Mouse (Mus musculus) lung, postnatal 0 days (tissue): ENCODE results near the gene Ino80e. TPM values are rescaled to one million over a fixed set of nuclear protein-coding genes. Genes with fewer than 3 reads are reported as not detected.
A peak's percentile ranks its signal among the peaks of the same experiment; 100 is the strongest.

Experiments used
- ATAC-seq: fragments of 200-750 bp; cut with Nextera tagmentation; 2 replicates; pipeline ENCODE4 v1.8.0; 2017; ENCODE audit warnings: moderate library complexity
- DNase-seq: peaks from one replicate; pipeline ENCODE4 v3.0.0-alpha.2; 2016; ENCODE audit warnings: low spot score
- H3K27ac ChIP-seq: fragments of 300-500 bp; sonication (generic); 2 replicates; pipeline ENCODE4 v1.5.1; 2014; ENCODE audit warnings: antibody characterized with exemption, mild to moderate bottlenecking, low read length, mixed read lengths
- H3K27me3 ChIP-seq: fragments of 300-500 bp; sonication (generic); replicated peaks from 2 replicates; pipeline ENCODE4 v1.6.1; 2014; ENCODE audit warnings: low read length, mixed read lengths; ENCODE audit not compliant: insufficient read depth
- H3K36me3 ChIP-seq: fragments of 300-500 bp; sonication (generic); 2 replicates; pipeline ENCODE4 v1.6.1; 2014; ENCODE audit warnings: low read length, mixed read lengths; ENCODE audit not compliant: insufficient read depth
- H3K4me1 ChIP-seq: fragments of 300-500 bp; sonication (generic); 2 replicates; pipeline ENCODE4 v1.6.1; 2014; ENCODE audit warnings: antibody characterized with exemption, low read depth, low read length, mixed read lengths; ENCODE audit not compliant: insufficient read depth
- H3K4me2 ChIP-seq: fragments of 300-500 bp; sonication (generic); replicated peaks from 2 replicates; pipeline ENCODE4 v1.6.1; 2014; ENCODE audit warnings: low read depth, mild to moderate bottlenecking, low read length, moderate library complexity, mixed read lengths
- H3K4me3 ChIP-seq: fragments of 300-500 bp; sonication (generic); 2 replicates; pipeline ENCODE4 v1.5.1; 2014; ENCODE audit warnings: low read depth, low read length
- H3K9ac ChIP-seq: fragments of 300-500 bp; sonication (generic); replicated peaks from 2 replicates; pipeline ENCODE4 v1.6.1; 2014; ENCODE audit warnings: low read depth, mild to moderate bottlenecking
- H3K9me3 ChIP-seq: fragments of 300-500 bp; sonication (generic); 2 replicates; pipeline ENCODE4 v1.6.1; 2016; ENCODE audit warnings: low read length, mixed read lengths
- CTCF ChIP-seq: IDR thresholded peaks from 2 replicates; pipeline ENCODE4 v1.5.1; 2016; ENCODE audit warnings: antibody characterized with exemption, mild to moderate bottlenecking
- EP300 ChIP-seq: IDR thresholded peaks from 2 replicates; pipeline ENCODE4 v1.6.1; 2016; ENCODE audit warnings: antibody characterized with exemption, mild to moderate bottlenecking, control low read depth
- WGBS: fragments of 180-500 bp; shearing (Covaris S2); extraction: QIAGEN DNeasy Blood & Tissue Kit; methylation state at CpG from one replicate; pipeline ENCODE4 v1.1.7; 2014; 5-methylcytosine and 5-hydroxymethylcytosine counted together
- polyA plus RNA-seq: library from polyadenylated mRNA; unstranded; fragments of >200 nt; fragmentation: Nextera tagmentation; extraction: Ambion mirVana; gene quantifications from 2 replicates; pipeline ENCODE4 v1.2.1, GENCODE M21; 2015

The Ino80e gene
- polyA plus RNA-seq, 1 experiment from 2014 or later: 52.2 TPM

DNA sequence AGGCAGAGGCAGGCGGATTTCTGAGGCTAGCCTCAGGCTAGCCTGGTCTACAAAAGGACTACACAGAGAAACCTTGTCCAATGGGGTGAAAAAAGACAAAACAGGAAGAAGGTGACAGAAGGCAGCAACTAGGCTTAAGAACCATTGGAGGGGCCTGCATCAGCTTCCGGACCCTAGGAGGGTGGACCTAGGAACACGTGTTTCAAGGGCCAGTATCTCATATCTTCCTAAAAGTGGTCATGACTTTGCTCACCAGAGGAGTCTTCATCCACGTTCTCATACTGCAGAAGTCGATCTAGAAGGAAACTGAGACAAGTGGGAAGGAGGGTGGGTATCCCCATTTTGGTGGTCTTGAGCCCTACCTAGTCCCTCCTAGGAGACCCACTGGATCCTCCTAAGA, 1.2 kb downstream of the Ino80e start:
- DNase-seq (no peak), ATAC-seq (no peak)
- Histone ChIP-seq H3K4me1 (peaks cover 6% of the 10 kb centered on the region; the same call in 1 of the 2 replicates), H3K4me3 (peak overlapping the region; percentile 61), H3K27me3 (no peaks in the 10 kb centered on the region), H3K36me3 (peaks cover 12% of the 10 kb centered on the region; the same call in 1 of the 2 replicates), H3K4me2 (peak overlapping the region; percentile 71), H3K9me3 (no peaks in the 10 kb centered on the region), H3K27ac (no peak overlapping the region), H3K9ac (peak overlapping the region; percentile 44)
- 52% methylated on average over 5 of the region's 5 CpGs for WGBS
- no peak for TF ChIP-seq EP300
- TF ChIP-seq CTCF: no peak

DNA sequence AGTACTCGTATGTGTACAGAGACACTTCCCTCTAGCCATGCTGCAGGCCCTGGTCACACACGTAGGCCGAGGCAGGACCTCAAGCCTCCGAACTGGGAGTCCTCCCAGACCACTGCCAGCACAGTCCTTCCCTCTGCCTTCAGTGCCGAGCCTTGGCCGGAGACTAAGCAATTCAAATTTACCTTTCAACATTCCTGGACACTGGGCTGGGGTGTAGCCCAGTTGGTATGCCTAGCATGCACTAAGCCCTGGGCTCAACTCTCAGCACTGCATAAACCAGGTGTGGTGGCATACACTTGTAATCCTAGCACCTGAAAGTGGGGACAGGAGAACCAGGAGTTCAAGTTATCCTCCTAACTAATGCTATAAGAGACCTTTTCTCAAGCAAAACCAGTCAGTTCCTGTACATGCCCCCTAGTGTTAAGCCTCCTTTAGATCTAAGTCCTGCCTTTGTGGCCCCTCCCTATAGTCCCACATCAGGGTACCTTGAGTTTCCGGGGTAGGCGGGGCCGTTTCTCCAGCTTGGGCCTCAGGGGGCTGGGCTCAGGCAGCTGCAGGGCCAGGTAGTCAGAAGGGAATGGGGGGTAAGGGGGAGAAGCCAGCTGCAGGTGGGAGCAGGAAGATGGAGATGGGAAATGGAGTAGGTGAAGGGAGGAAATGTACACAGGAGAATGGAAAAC, 5.3 kb downstream of the Ino80e start:
- no peak overlapping the region for H3K4me3 ChIP-seq
- peak overlapping the region; percentile 83 for H3K27ac ChIP-seq
- no peaks in the 10 kb centered on the region for H3K27me3 ChIP-seq
- ATAC-seq (peak; percentile 87), DNase-seq (peak; percentile 73)
- H3K4me2 ChIP-seq: no peak overlapping the region
- H3K9me3 ChIP-seq: no peaks in the 10 kb centered on the region
- H3K9ac ChIP-seq: no peak overlapping the region
- H3K4me1 ChIP-seq: peaks cover 6% of the 10 kb centered on the region; the same call in 1 of the 2 replicates
- WGBS: 57% methylated on average over 9 of the region's 9 CpGs
- TF ChIP-seq CTCF (peak; percentile 29), EP300 (peak; percentile 47; the same call in 1 of the 2 replicates)
- H3K36me3 ChIP-seq: peaks cover 13% of the 10 kb centered on the region

DNA sequence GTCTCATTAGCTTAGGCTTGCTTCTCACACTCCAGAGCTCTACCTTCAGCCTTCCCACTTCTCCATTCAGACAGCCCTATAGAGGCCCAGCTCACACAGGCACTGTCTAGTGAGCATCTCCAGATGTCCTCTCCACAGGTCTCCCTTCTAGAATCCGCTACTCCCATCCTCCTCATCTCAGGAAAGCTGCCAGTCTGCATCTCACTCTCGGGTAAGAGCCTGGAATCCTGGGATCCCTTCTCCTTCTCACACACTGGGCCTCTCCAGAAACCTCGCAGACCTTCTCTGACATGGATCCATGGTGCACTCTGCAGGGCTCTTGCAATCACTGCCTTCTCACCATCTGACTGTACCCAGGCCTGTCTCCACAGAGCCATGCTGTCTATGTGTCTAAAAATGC, 6.5 kb downstream of the Ino80e start:
- Histone ChIP-seq H3K9me3 (no peaks in the 10 kb centered on the region), H3K4me3 (no peak overlapping the region), H3K36me3 (peaks cover 13% of the 10 kb centered on the region), H3K27ac (peak overlapping the region; percentile 63), H3K9ac (no peak overlapping the region), H3K4me1 (no peaks in the 10 kb centered on the region; the same call in 1 of the 2 replicates), H3K27me3 (no peaks in the 10 kb centered on the region), H3K4me2 (no peak overlapping the region)
- DNase-seq (no peak), ATAC-seq (no peak)
- TF ChIP-seq CTCF (no peak), EP300 (no peak)
- 90% methylated on average over 3 of the region's 3 CpGs for WGBS

DNA sequence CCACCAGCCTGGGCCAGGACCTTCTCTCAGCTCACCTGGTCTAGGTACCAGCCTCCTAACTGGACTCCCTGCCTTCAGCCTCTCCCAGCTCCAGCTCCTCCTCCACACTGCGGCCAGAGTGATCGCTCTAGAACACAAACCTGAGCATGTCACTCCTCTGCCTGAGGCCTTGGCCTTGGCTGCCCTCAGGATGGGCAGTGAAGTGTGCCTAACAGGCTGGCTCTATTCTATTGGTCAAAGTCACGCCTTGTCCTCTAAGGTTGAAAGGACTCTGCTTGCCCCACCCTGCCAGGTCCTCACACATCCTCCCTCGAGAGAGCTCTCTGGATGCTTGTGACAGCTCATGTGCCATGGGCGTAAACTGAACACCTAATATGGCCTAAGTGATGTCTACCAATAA, 8.7 kb downstream of the Ino80e start:
- Histone ChIP-seq H3K4me3 (no peak overlapping the region), H3K27ac (no peak overlapping the region), H3K4me1 (no peaks in the 10 kb centered on the region), H3K4me2 (no peak overlapping the region), H3K36me3 (peaks cover 13% of the 10 kb centered on the region), H3K9me3 (no peaks in the 10 kb centered on the region), H3K9ac (no peak overlapping the region), H3K27me3 (0 out of 2 replicates have a peak, but pooled peaks cover 11% of the 10 kb centered on the region)
- WGBS: 85% methylated on average over 5 of the region's 5 CpGs
- DNase-seq (no peak), ATAC-seq (no peak)
- TF ChIP-seq EP300: no peak
- no peak for TF ChIP-seq CTCF

DNA sequence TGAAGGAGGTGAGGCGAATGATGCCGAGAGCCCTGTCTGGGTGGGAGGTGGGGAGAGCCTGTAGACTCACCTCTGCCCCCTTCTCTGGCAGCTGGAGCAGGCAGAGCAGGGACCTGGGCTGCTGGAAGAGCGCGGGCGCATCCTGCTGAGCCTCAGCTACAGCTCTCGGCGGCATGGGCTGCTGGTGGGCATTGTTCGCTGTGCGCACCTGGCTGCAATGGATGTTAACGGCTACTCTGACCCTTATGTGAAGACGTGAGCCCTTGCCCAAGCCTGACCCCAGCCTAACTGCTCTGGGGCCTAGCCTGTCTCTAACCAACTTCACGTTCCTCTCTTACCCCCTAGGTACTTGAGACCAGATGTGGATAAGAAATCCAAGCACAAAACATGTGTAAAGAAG, 11.0 kb downstream of the Ino80e start:
- H3K9me3 ChIP-seq: no peaks in the 10 kb centered on the region
- H3K27me3 ChIP-seq: 0 out of 2 replicates have a peak, but pooled peaks cover 22% of the 10 kb centered on the region
- DNase-seq (no peak), ATAC-seq (no peak)
- 46% methylated on average over 12 of the region's 12 CpGs for WGBS
- TF ChIP-seq CTCF: no peak
- no peak overlapping the region for H3K27ac ChIP-seq
- no peak overlapping the region for H3K4me2 ChIP-seq
- no peak overlapping the region for H3K4me3 ChIP-seq
- peaks cover 13% of the 10 kb centered on the region for H3K36me3 ChIP-seq
- no peaks in the 10 kb centered on the region for H3K4me1 ChIP-seq
- no peak overlapping the region for H3K9ac ChIP-seq

DNA sequence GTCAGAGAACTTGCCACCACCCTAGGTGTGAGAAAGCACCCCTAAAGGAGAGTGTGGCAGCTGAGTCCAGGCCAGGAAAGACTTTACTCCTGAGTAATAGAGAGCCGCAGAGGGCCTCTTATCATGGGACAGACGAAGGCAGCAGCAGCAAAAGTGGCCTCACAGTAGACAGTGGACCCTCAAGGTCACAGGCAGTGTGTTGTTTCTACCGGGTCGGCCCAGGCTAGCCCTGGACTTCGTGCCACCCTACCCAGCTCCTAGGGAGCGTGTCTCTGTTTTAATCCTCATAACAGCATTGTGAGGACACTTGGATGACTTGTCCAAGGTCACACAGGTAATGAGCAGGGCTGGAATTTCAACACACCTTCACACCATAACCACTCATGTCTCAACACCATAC, 12.0 kb downstream of the Ino80e start:
- Histone ChIP-seq H3K4me1 (no peaks in the 10 kb centered on the region), H3K36me3 (peaks cover 13% of the 10 kb centered on the region), H3K27me3 (0 out of 2 replicates have a peak, but pooled peaks cover 22% of the 10 kb centered on the region), H3K4me3 (no peak overlapping the region), H3K27ac (no peak overlapping the region), H3K9me3 (no peaks in the 10 kb centered on the region), H3K4me2 (no peak overlapping the region), H3K9ac (no peak overlapping the region)
- WGBS: 82% methylated on average over 6 of the region's 6 CpGs
- DNase-seq (no peak), ATAC-seq (no peak)
- TF ChIP-seq EP300 (no peak), CTCF (no peak)
